Mouse (Mus musculus) G1E-ER4 (cell line): Measurements from ENCODE around the gene Cdc6. TPM values are rescaled to one million over a fixed set of nuclear protein-coding genes. Genes with fewer than 3 reads are reported as not detected.

ENCODE experiments used
- GATA1 ChIP-seq: IDR thresholded peaks from one replicate; pipeline ENCODE4 v1.8.0; 2012; ENCODE audit warnings: low read length, inconsistent platforms
- polyA plus RNA-seq: library from polyadenylated mRNA; stranded (reverse); fragments of >175 nt; gene quantifications from 2 replicates; pipeline ENCODE4 v1.2.3, GENCODE M21; 2012

Gene Cdc6
- polyA plus RNA-seq, 1 experiment, result 2.4 TPM

GRCm38 (mm10) chr11:98960313-98960906, 52.8 kb downstream of the Cdc6 start:
- no peak for TF ChIP-seq GATA1

GRCm38 (mm10) chr11:98961051-98961592, 53.5 kb downstream of the Cdc6 start:
- TF ChIP-seq GATA1, result no peak

GRCm38 (mm10) chr11:98961766-98962165, 54.2 kb downstream of the Cdc6 start:
- TF ChIP-seq GATA1, result no peak

- no peak for TF ChIP-seq GATA1
Measured at GRCm38 (mm10) chr11:98962421-98963095, 55.0 kb downstream of the Cdc6 start.

- no peak for TF ChIP-seq GATA1
Measured at GRCm38 (mm10) chr11:98963191-98964021, 55.8 kb downstream of the Cdc6 start.

- TF ChIP-seq GATA1, result no peak
Measured at GRCm38 (mm10) chr11:98964201-98964615, 56.6 kb downstream of the Cdc6 start.

- no peak for TF ChIP-seq GATA1
Measured at GRCm38 (mm10) chr11:98964616-98965415, 57.2 kb downstream of the Cdc6 start.

- TF ChIP-seq GATA1, result no peak
Measured at GRCm38 (mm10) chr11:98965416-98966077, 57.9 kb downstream of the Cdc6 start.

- no peak for TF ChIP-seq GATA1
Measured at GRCm38 (mm10) chr11:98966499-98967141, 59.0 kb downstream of the Cdc6 start.

GRCm38 (mm10) chr11:98968079-98968478, 60.5 kb downstream of the Cdc6 start:
- no peak for TF ChIP-seq GATA1

- no peak for TF ChIP-seq GATA1
Measured at GRCm38 (mm10) chr11:98968716-98969495, 61.3 kb downstream of the Cdc6 start.

GRCm38 (mm10) chr11:98969496-98969927, 61.9 kb downstream of the Cdc6 start:
- no peak for TF ChIP-seq GATA1

- TF ChIP-seq GATA1, result no peak
Measured at GRCm38 (mm10) chr11:98970191-98970925, 62.8 kb downstream of the Cdc6 start.
